Mouse (Mus musculus): Measurements from ENCODE around the gene 4931429L15Rik. TPM values are rescaled to one million over a fixed set of nuclear protein-coding genes. Genes with fewer than 3 reads are reported as not detected.

Gene 4931429L15Rik
- total and polyA plus RNA-seq, 2 experiments from 2014 or later = not detected

- Histone ChIP-seq H3K36me3 (ENCODE audit: insufficient read depth) (no peaks in the 10 kb centered on the region), H3K4me2 (ENCODE audit: low read depth) (peak overlapping the region; percentile 46; the same call in 1 of the 2 replicates), H3K9ac (peak overlapping the region; percentile 51; the same call in 1 of the 2 replicates), H3K4me3 (ENCODE audit: low read depth, low read length) (no peak overlapping the region), H3K27ac (ENCODE audit: low read depth, low read length) (peak overlapping the region; percentile 85), H3K9me3 (ENCODE audit: low read length) (no peaks in the 10 kb centered on the region), H3K4me1 (ENCODE audit: insufficient read depth) (peaks cover 16% of the 10 kb centered on the region), H3K27me3 (ENCODE audit: insufficient read depth, low read length) (no peaks in the 10 kb centered on the region; the same call in 1 of the 2 replicates)
- TF ChIP-seq CTCF (IDR thresholded peaks at IDR 0.05; ENCODE audit: low read depth) = peak; percentile 45
- 39% methylated on average over 25 of the region's 25 CpGs for WGBS
- ATAC-seq (0 out of 2 replicates have a peak, but pooled peaks have one; percentile 26), DNase-seq (peak; percentile 46)
These were observed 8.2 kb upstream of the 4931429L15Rik start for GRCm38 (mm10) chr9:46327706-46328571.

- no peak overlapping the region for H3K9ac ChIP-seq
- H3K4me1 ChIP-seq (ENCODE audit: insufficient read depth) = peaks cover 18% of the 10 kb centered on the region
- no peaks in the 10 kb centered on the region for H3K9me3 ChIP-seq (ENCODE audit: low read length)
- DNase-seq = no peak
- TF ChIP-seq CTCF (IDR thresholded peaks at IDR 0.05; ENCODE audit: low read depth) = peak; percentile 30
- no peak for ATAC-seq
- H3K27ac ChIP-seq (ENCODE audit: low read depth, low read length) = no peak overlapping the region
- WGBS = 91% methylated on average over 11 of the region's 11 CpGs
- no peak overlapping the region for H3K4me2 ChIP-seq (ENCODE audit: low read depth)
- no peaks in the 10 kb centered on the region for H3K27me3 ChIP-seq (ENCODE audit: insufficient read depth, low read length)
- no peak overlapping the region for H3K4me3 ChIP-seq (ENCODE audit: low read depth, low read length)
- no peaks in the 10 kb centered on the region for H3K36me3 ChIP-seq (ENCODE audit: insufficient read depth)
These were observed 7.1 kb upstream of the 4931429L15Rik start for GRCm38 (mm10) chr9:46326694-46327405.

DNA sequence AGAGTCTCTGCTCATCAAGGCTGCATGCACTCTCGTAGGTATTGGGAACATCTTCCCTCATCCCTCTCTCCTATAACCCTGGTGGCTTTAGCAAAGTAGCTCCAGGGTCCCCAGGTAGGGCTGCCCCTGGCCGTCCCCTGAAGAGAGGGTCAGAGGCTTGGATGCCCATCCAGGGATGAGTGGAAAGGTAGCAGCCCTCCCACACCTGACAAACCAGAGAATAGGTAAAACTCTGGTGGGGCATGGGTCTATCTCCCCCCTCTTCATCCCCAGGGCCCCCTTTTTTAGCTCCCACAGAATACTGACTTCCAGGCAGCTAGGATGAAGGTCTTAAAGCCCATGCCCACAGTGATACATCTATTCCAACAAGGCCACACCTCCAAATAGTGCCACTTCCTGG, 675 bp upstream of the 4931429L15Rik start:
- Histone ChIP-seq H3K9ac (no peak overlapping the region), H3K27me3 (ENCODE audit: insufficient read depth, low read length) (no peaks in the 10 kb centered on the region), H3K9me3 (ENCODE audit: low read length) (no peaks in the 10 kb centered on the region), H3K4me1 (ENCODE audit: insufficient read depth) (peaks cover 18% of the 10 kb centered on the region), H3K36me3 (ENCODE audit: insufficient read depth) (no peaks in the 10 kb centered on the region), H3K27ac (ENCODE audit: low read depth, low read length) (no peak overlapping the region), H3K4me2 (ENCODE audit: low read depth) (no peak overlapping the region), H3K4me3 (ENCODE audit: low read depth, low read length) (no peak overlapping the region)
- DNase-seq = no peak
- TF ChIP-seq CTCF (IDR thresholded peaks at IDR 0.05; ENCODE audit: low read depth) = no peak
- ATAC-seq = no peak
- 94% methylated on average over 2 of the region's 2 CpGs for WGBS

DNA sequence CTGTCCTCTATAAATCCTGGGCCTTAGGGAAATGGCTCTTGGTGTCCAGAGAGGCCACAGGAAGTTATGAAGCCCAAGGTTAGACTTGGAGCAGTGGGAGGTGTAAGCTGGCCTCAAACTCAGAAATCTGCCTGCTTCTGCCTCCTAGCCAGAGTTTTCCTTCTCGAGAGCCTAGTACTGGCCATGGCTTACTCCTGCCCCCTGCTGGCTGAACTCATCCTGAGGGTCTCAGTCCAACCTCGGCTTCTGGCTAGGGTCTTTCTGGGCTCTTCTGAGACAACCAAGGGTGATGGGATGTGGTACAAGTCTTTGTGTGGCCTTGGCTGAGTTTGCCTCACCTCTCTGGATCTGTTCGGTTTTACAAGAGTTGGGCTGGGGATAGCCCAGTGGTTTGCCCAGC, 1.8 kb downstream of the 4931429L15Rik start:
- Histone ChIP-seq H3K27ac (ENCODE audit: low read depth, low read length) (no peak overlapping the region), H3K36me3 (ENCODE audit: insufficient read depth) (no peaks in the 10 kb centered on the region), H3K4me2 (ENCODE audit: low read depth) (no peak overlapping the region), H3K4me1 (ENCODE audit: insufficient read depth) (peaks cover 22% of the 10 kb centered on the region), H3K9me3 (ENCODE audit: low read length) (no peaks in the 10 kb centered on the region), H3K27me3 (ENCODE audit: insufficient read depth, low read length) (no peaks in the 10 kb centered on the region), H3K9ac (no peak overlapping the region), H3K4me3 (ENCODE audit: low read depth, low read length) (no peak overlapping the region)
- DNase-seq (no peak), ATAC-seq (no peak)
- WGBS = 98% methylated on average over 3 of the region's 3 CpGs
- TF ChIP-seq CTCF (IDR thresholded peaks at IDR 0.05; ENCODE audit: low read depth) = peak; percentile 24; the same call in 1 of the 2 replicates

DNA sequence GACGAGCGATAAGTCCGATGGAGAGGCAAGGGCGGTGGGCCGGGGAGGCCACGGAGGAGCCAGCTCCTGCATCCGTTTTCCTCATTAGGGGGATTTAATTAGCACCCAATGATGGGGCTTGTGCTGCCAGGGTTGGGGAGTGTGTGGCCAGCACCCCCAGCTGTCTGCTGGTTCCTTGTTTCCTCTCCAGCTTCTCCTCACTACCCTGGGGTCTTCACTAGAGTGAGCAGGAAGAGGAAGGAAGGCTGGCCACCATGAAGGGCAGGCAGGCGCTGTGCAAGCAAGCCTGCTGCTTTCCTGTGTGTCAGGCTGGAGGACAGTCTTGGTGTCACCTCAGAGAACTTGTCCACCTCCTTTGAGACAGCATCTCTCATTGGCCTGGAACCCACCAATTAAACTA, 2.9 kb downstream of the 4931429L15Rik start:
- DNase-seq (peak; percentile 48), ATAC-seq (peak; percentile 64)
- Histone ChIP-seq H3K4me1 (ENCODE audit: insufficient read depth) (peaks cover 19% of the 10 kb centered on the region), H3K36me3 (ENCODE audit: insufficient read depth) (no peaks in the 10 kb centered on the region), H3K27ac (ENCODE audit: low read depth, low read length) (peak overlapping the region; percentile 22; the same call in 1 of the 2 replicates), H3K9me3 (ENCODE audit: low read length) (no peaks in the 10 kb centered on the region), H3K4me2 (ENCODE audit: low read depth) (no peak overlapping the region), H3K4me3 (ENCODE audit: low read depth, low read length) (no peak overlapping the region), H3K9ac (no peak overlapping the region), H3K27me3 (ENCODE audit: insufficient read depth, low read length) (no peaks in the 10 kb centered on the region)
- no peak for TF ChIP-seq CTCF (IDR thresholded peaks at IDR 0.05; ENCODE audit: low read depth)
- WGBS = 13% methylated on average over 8 of the region's 8 CpGs

- Histone ChIP-seq H3K4me3 (ENCODE audit: low read depth, low read length) (no peak overlapping the region), H3K4me2 (ENCODE audit: low read depth) (no peak overlapping the region), H3K9me3 (ENCODE audit: low read length) (no peaks in the 10 kb centered on the region), H3K9ac (no peak overlapping the region), H3K27ac (ENCODE audit: low read depth, low read length) (peak overlapping the region; percentile 47), H3K27me3 (ENCODE audit: insufficient read depth, low read length) (no peaks in the 10 kb centered on the region), H3K4me1 (ENCODE audit: insufficient read depth) (peaks cover 19% of the 10 kb centered on the region), H3K36me3 (ENCODE audit: insufficient read depth) (no peaks in the 10 kb centered on the region)
- DNase-seq (peak; percentile 61), ATAC-seq (peak; percentile 71)
- WGBS = 6% methylated on average over 5 of the region's 5 CpGs
- no peak for TF ChIP-seq CTCF (IDR thresholded peaks at IDR 0.05; ENCODE audit: low read depth)
These were observed 3.4 kb downstream of the 4931429L15Rik start for GRCm38 (mm10) chr9:46316388-46316787.

Measured in forebrain, postnatal 0 days (tissue).